Mouse (Mus musculus) gastrocnemius, adult 2 months (tissue): ENCODE measurements around the gene Slc44a5. TPM values are rescaled to one million over a fixed set of nuclear protein-coding genes. Genes with fewer than 3 reads are reported as not detected.

Experiments used
- DNase-seq: peaks from one replicate; pipeline ENCODE4 v3.0.0; 2022
- H3K27ac ChIP-seq: fragments of 200-600 bp; 2 replicates; pipeline ENCODE4 v1.8.1; 2022; ENCODE audit warnings: mild to moderate bottlenecking
- H3K4me3 ChIP-seq: fragments of 200-600 bp; 2 replicates; pipeline ENCODE4 v1.8.1; 2022; ENCODE audit warnings: mild to moderate bottlenecking, moderate library complexity
- CTCF ChIP-seq: fragments of 200-600 bp; IDR thresholded peaks from 2 replicates; pipeline ENCODE4 v1.8.1; 2022; ENCODE audit warnings: antibody characterized with exemption, mild to moderate bottlenecking, moderate library complexity
- intact Hi-C: fragments of 180-260 bp; cut with DNase I; formaldehyde crosslinking; loops from one replicate; pipeline ENCODE4 v1.15.1; 2025
- total RNA-seq, 2 experiments: library from RNA; stranded (reverse); gene quantifications; 2 replicates each; pipeline ENCODE4 v1.2.3; 2021

Gene Slc44a5
- total RNA-seq, 2 experiments from 2014 or later, result 0.17 TPM; not detected in 1

- no peak for TF ChIP-seq CTCF
- no peak for DNase-seq
- H3K4me3 ChIP-seq, result no peak overlapping the region
- intact Hi-C loops, result no loop called here
- no peak overlapping the region for H3K27ac ChIP-seq
These were observed 26.0 kb upstream of the Slc44a5 start for GRCm38 (mm10) chr3:153947271-153947670.

- intact Hi-C loops, result no loop called here
These were observed 25.1 kb upstream of the Slc44a5 start for GRCm38 (mm10) chr3:153948176-153948575.

GRCm38 (mm10) chr3:153957916-153958315 lies 15.3 kb upstream of the Slc44a5 start:
- Histone ChIP-seq H3K27ac (no peak overlapping the region), H3K4me3 (no peak overlapping the region)
- intact Hi-C loops, result no loop called here
- no peak for DNase-seq
- no peak for TF ChIP-seq CTCF

More at GRCm38 (mm10) chr3:153948176-153948575, 25.1 kb upstream of the Slc44a5 start:
- H3K27ac ChIP-seq, result peak overlapping the region; percentile 29; the same call in 1 of the 2 replicates
- no peak for DNase-seq
- TF ChIP-seq CTCF, result no peak
- no peak overlapping the region for H3K4me3 ChIP-seq

- Histone ChIP-seq H3K27ac (no peak overlapping the region), H3K4me3 (no peak overlapping the region)
- peak; percentile 97 for TF ChIP-seq CTCF
- no peak for DNase-seq
- intact Hi-C loops, result loop anchor here (1.0 kb wide), 1 partner anchor 267 kb away; no protein-coding TSS in a partner anchor
These were observed 14.1 kb upstream of the Slc44a5 start for GRCm38 (mm10) chr3:153959035-153959730.

GRCm38 (mm10) chr3:153959731-153960207 lies 13.5 kb upstream of the Slc44a5 start:
- no peak for TF ChIP-seq CTCF
- Histone ChIP-seq H3K4me3 (no peak overlapping the region), H3K27ac (no peak overlapping the region)
- DNase-seq, result no peak
- intact Hi-C loops, result loop anchor here (1.0 to 5.0 kb wide), 2 partner anchors 52 to 267 kb away; partner anchors contain the start of gene Msh4

GRCm38 (mm10) chr3:153960884-153961283 lies 12.4 kb upstream of the Slc44a5 start:
- H3K4me3 ChIP-seq, result no peak overlapping the region
- DNase-seq, result no peak
- no peak overlapping the region for H3K27ac ChIP-seq
- intact Hi-C loops, result loop anchor here (5.0 kb wide), 1 partner anchor 54 kb away; the partner anchor contains the start of gene Msh4
- no peak for TF ChIP-seq CTCF

GRCm38 (mm10) chr3:153961632-153962389 lies 11.4 kb upstream of the Slc44a5 start:
- intact Hi-C loops, result loop anchor here (5.0 kb wide), 1 partner anchor 55 kb away; the partner anchor contains the start of gene Msh4
- peak; percentile 68 for TF ChIP-seq CTCF
- no peak overlapping the region for H3K27ac ChIP-seq
- DNase-seq, result no peak
- no peak overlapping the region for H3K4me3 ChIP-seq

- Histone ChIP-seq H3K27ac (no peak overlapping the region), H3K4me3 (no peak overlapping the region)
- DNase-seq, result no peak
- no peak for TF ChIP-seq CTCF
- intact Hi-C loops, result no loop called here
These were observed 5.8 kb upstream of the Slc44a5 start for GRCm38 (mm10) chr3:153967447-153967846.

DNA sequence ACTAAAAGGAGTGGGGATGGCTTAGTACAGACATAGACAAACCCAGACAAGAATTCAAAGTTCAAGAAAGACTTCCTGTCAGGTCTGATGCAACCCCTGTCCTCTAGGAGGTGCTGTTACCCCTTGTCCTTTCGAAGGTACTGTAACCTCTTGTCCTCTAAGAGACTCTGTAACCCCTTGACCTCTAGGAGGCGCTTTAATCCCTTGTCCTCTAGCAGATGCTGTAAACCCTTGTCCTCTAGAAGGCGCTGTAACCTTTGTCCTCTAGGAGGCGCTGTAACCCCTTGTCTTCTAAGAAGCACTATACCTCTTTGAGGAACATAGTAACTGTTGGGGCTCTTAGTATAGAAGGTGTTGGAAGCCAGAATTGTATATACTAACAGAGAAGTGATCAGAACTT lies 4.7 kb upstream of the Slc44a5 start:
- H3K27ac ChIP-seq, result no peak overlapping the region
- intact Hi-C loops, result no loop called here
- no peak overlapping the region for H3K4me3 ChIP-seq
- TF ChIP-seq CTCF, result peak; percentile 49
- no peak for DNase-seq

- intact Hi-C loops, result no loop called here
- TF ChIP-seq CTCF, result no peak
- DNase-seq, result no peak
- Histone ChIP-seq H3K27ac (no peak overlapping the region), H3K4me3 (no peak overlapping the region)
These were observed 3.8 kb upstream of the Slc44a5 start for GRCm38 (mm10) chr3:153969451-153969850.

GRCm38 (mm10) chr3:153973949-153974760 lies 919 bp downstream of the Slc44a5 start:
- intact Hi-C loops, result no loop called here
- Histone ChIP-seq H3K4me3 (peak overlapping the region; percentile 68), H3K27ac (no peak overlapping the region)
- TF ChIP-seq CTCF, result no peak
- no peak for DNase-seq

GRCm38 (mm10) chr3:153975060-153975459 lies 1.8 kb downstream of the Slc44a5 start:
- no peak for DNase-seq
- intact Hi-C loops, result no loop called here
- no peak overlapping the region for H3K4me3 ChIP-seq
- TF ChIP-seq CTCF, result no peak
- H3K27ac ChIP-seq, result no peak overlapping the region

GRCm38 (mm10) chr3:153975791-153976190 lies 2.6 kb downstream of the Slc44a5 start:
- H3K4me3 ChIP-seq, result no peak overlapping the region
- no peak for TF ChIP-seq CTCF
- DNase-seq, result no peak
- H3K27ac ChIP-seq, result no peak overlapping the region
- intact Hi-C loops, result no loop called here
